In genomic region chr4:40948160-40948708, GRCm38 (mm10) we compare ENCODE assay signal across 8 mouse cellular contexts. TPM values are rescaled to one million over a fixed set of nuclear protein-coding genes. Genes with fewer than 3 reads are reported as not detected.
DNase-seq lines count a peak whose midpoint lies in the region; ATAC-seq lines count a peak whose summit lies in the region.

Gene Bag1 (minus strand): TSS chr4:40948294.
Gene Chmp5 (plus strand): TSS chr4:40948407.

- no peaks in the 10 kb centered on the region for H3K27me3 ChIP-seq in hindbrain, embryonic 12.5 days

- H3K4me2 ChIP-seq in hindbrain, embryonic 12.5 days (replicated peaks): peak within 1 kb of the TSS; percentile 76

- peak within 1 kb of the TSS; percentile 89 for H3K27ac ChIP-seq in hindbrain, embryonic 12.5 days

- H3K4me1 ChIP-seq in hindbrain, embryonic 12.5 days: peaks cover 18% of the 10 kb centered on the region

- H3K36me3 ChIP-seq in hindbrain, embryonic 12.5 days: peaks cover 44% of the 10 kb centered on the region

- peak within 1 kb of the TSS; percentile 95 for H3K4me3 ChIP-seq in hindbrain, embryonic 12.5 days

- under 1% methylated on average over 50 of the region's 50 CpGs for WGBS in hindbrain, embryonic 12.5 days

- peak; percentile 98 for ATAC-seq in hindbrain, embryonic 12.5 days (ENCODE audit: low FRiP score)

- peak; percentile 97 for DNase-seq in NIH3T3 (ENCODE audit: low read depth)
- peak; percentile 99 to 100 for DNase-seq in cerebellum, postnatal 10 days
- DNase-seq in frontal cortex, postnatal 10 days (ENCODE audit: low spot score in 2 of 2): peak; percentile 96 to 98
- DNase-seq in layer of hippocampus, postnatal 14 days (ENCODE audit: low spot score in 2 of 2): peak; percentile 97 to 99
- DNase-seq in lung, postnatal 14 days: peak; percentile 99
- peak; percentile 96 for DNase-seq in retina, adult 2 months (ENCODE audit: low read depth, low spot score)
- peak; percentile 99 to 100 for DNase-seq in thymus, postnatal 36 days

- no peaks in the 10 kb centered on the region for H3K9me3 ChIP-seq in hindbrain, embryonic 12.5 days (replicated peaks)

- H3K9ac ChIP-seq in hindbrain, embryonic 12.5 days: peak within 1 kb of the TSS; percentile 90

RNA-seq across cellular contexts. Expression of gene Bag1, which starts in this region (rescaled TPM):
- polyA plus RNA-seq in hindbrain, embryonic 12.5 days (2016; fragmentation: Nextera tagmentation; extraction: Ambion mirVana): 239 and 246 TPM in 2 replicates
- 100 to 1,000 TPM; 152 to 154 TPM for total RNA-seq in layer of hippocampus, postnatal 14 days (2021)

RNA-seq across cellular contexts. Expression of gene Chmp5, which starts in this region (rescaled TPM):
- polyA plus RNA-seq in hindbrain, embryonic 12.5 days (2016; fragmentation: Nextera tagmentation; extraction: Ambion mirVana): 153 and 154 TPM in 2 replicates
- total RNA-seq in layer of hippocampus, postnatal 14 days (2021): 10 to 100 TPM; 74.8 to 82.1 TPM

Comparison
In these comparisons a context has a peak if more than half of its experiments do, and no peak if none do; other contexts are left out.
1. Peak in every context shown above with its lines: DNase-seq, ATAC-seq, H3K4me3 ChIP-seq and H3K27ac ChIP-seq.